In genomic region chr13:91631291-91631799, GRCm38 (mm10) we compare ENCODE assay signal across 20 mouse cellular contexts.
DNase-seq lines count a peak whose midpoint lies in the region; ATAC-seq lines count a peak whose summit lies in the region.
"Had no signal": no experiment of that assay in that cellular context is flagged by ENCODE, and none has a peak within 500 bp of the region (broad histone marks: within the 10 kb centered on the region; RNA-seq: fewer than 3 reads in every experiment).

No protein-coding gene starts in this region.

- no peak overlapping the region for H3K4me3 ChIP-seq in hindbrain, embryonic 16.5 days (ENCODE audit: low read length)
- no peak overlapping the region for H3K4me3 ChIP-seq in hindbrain, embryonic 12.5 days
- H3K4me3 ChIP-seq in neural tube, embryonic 13.5 days = no peak overlapping the region
- H3K4me3 ChIP-seq in neural tube, embryonic 15.5 days (replicated peaks) = no peak overlapping the region
- H3K4me3 ChIP-seq in heart, embryonic 10.5 days = no peak overlapping the region
- H3K4me3 ChIP-seq: heart, embryonic 12.5 days; limb, embryonic 13.5 days; liver, embryonic 13.5 days; midbrain, embryonic 15.5 days had no signal

- no peaks in the 10 kb centered on the region for H3K27me3 ChIP-seq in hindbrain, embryonic 16.5 days (replicated peaks; ENCODE audit: control insufficient read depth, insufficient read depth, low read length)
- H3K27me3 ChIP-seq in hindbrain, embryonic 12.5 days = no peaks in the 10 kb centered on the region
- no peaks in the 10 kb centered on the region for H3K27me3 ChIP-seq in neural tube, embryonic 13.5 days
- no peaks in the 10 kb centered on the region for H3K27me3 ChIP-seq in neural tube, embryonic 15.5 days (replicated peaks)
- H3K27me3 ChIP-seq in heart, embryonic 10.5 days (ENCODE audit: insufficient read depth, poor library complexity, severe bottlenecking) = no peaks in the 10 kb centered on the region
- H3K27me3 ChIP-seq: heart, embryonic 12.5 days; limb, embryonic 13.5 days; liver, embryonic 13.5 days; midbrain, embryonic 15.5 days had no signal

- no peaks in the 10 kb centered on the region for H3K36me3 ChIP-seq in hindbrain, embryonic 16.5 days (ENCODE audit: control insufficient read depth, insufficient read depth, low read length)
- H3K36me3 ChIP-seq in hindbrain, embryonic 12.5 days = no peaks in the 10 kb centered on the region
- H3K36me3 ChIP-seq in neural tube, embryonic 13.5 days = no peaks in the 10 kb centered on the region
- no peaks in the 10 kb centered on the region for H3K36me3 ChIP-seq in neural tube, embryonic 15.5 days
- no peaks in the 10 kb centered on the region for H3K36me3 ChIP-seq in heart, embryonic 10.5 days
- H3K36me3 ChIP-seq: heart, embryonic 12.5 days; limb, embryonic 13.5 days; liver, embryonic 13.5 days; midbrain, embryonic 15.5 days had no signal

- H3K9me3 ChIP-seq in hindbrain, embryonic 16.5 days (ENCODE audit: control insufficient read depth, low read length) = no peaks in the 10 kb centered on the region
- no peaks in the 10 kb centered on the region for H3K9me3 ChIP-seq in hindbrain, embryonic 12.5 days (replicated peaks)
- H3K9me3 ChIP-seq in neural tube, embryonic 13.5 days = no peaks in the 10 kb centered on the region
- no peaks in the 10 kb centered on the region for H3K9me3 ChIP-seq in neural tube, embryonic 15.5 days (replicated peaks)
- no peaks in the 10 kb centered on the region for H3K9me3 ChIP-seq in heart, embryonic 10.5 days
- H3K9me3 ChIP-seq: heart, embryonic 12.5 days; limb, embryonic 13.5 days; liver, embryonic 13.5 days; midbrain, embryonic 15.5 days had no signal

- no peak overlapping the region for H3K4me2 ChIP-seq in hindbrain, embryonic 16.5 days (ENCODE audit: low read length)
- H3K4me2 ChIP-seq in hindbrain, embryonic 12.5 days (replicated peaks) = no peak overlapping the region
- H3K4me2 ChIP-seq in neural tube, embryonic 13.5 days = no peak overlapping the region
- no peak overlapping the region for H3K4me2 ChIP-seq in neural tube, embryonic 15.5 days
- H3K4me2 ChIP-seq: heart, embryonic 12.5 days; hindbrain, embryonic 14.5 days; limb, embryonic 13.5 days; liver, embryonic 13.5 days; lung, embryonic 14.5 days; midbrain, embryonic 15.5 days had no signal

- DNase-seq in spleen, postnatal 14 days (ENCODE audit: low spot score in 2 of 2) = no peak
- DNase-seq in heart, embryonic 10.5 days (ENCODE audit: low spot score) = no peak
- DNase-seq in right cerebral cortex, postnatal 25 days = no peak
- DNase-seq: adrenal gland, adult 2 months; cerebellum, adult 8-10 months; heart, postnatal 14 days; kidney, adult 2 months; liver, embryonic 13.5 days; lung, embryonic 14.5 days; lung, postnatal 4 days had no signal

- no peak overlapping the region for H3K9ac ChIP-seq in hindbrain, embryonic 16.5 days (ENCODE audit: low read depth, low read length)
- no peak overlapping the region for H3K9ac ChIP-seq in hindbrain, embryonic 12.5 days
- no peak overlapping the region for H3K9ac ChIP-seq in neural tube, embryonic 13.5 days
- no peak overlapping the region for H3K9ac ChIP-seq in neural tube, embryonic 15.5 days (replicated peaks)
- H3K9ac ChIP-seq: heart, embryonic 12.5 days; hindbrain, embryonic 14.5 days; limb, embryonic 13.5 days; liver, embryonic 13.5 days; lung, embryonic 14.5 days; midbrain, embryonic 15.5 days had no signal

- no peaks in the 10 kb centered on the region; the same call in 1 of the 2 replicates for H3K4me1 ChIP-seq in hindbrain, embryonic 16.5 days (ENCODE audit: control insufficient read depth, insufficient read depth, low read depth, low read length)
- H3K4me1 ChIP-seq in hindbrain, embryonic 12.5 days = no peaks in the 10 kb centered on the region
- H3K4me1 ChIP-seq in neural tube, embryonic 13.5 days (replicated peaks) = peaks cover 6% of the 10 kb centered on the region
- peaks cover 8% of the 10 kb centered on the region; the same call in 1 of the 2 replicates for H3K4me1 ChIP-seq in neural tube, embryonic 15.5 days
- H3K4me1 ChIP-seq in heart, embryonic 10.5 days = peaks cover 10% of the 10 kb centered on the region; the same call in 1 of the 2 replicates
- H3K4me1 ChIP-seq: midbrain, embryonic 15.5 days had no signal

- peak; percentile 50; the same call in 1 of the 2 replicates for ATAC-seq in hindbrain, embryonic 16.5 days
- ATAC-seq in hindbrain, embryonic 12.5 days (ENCODE audit: low FRiP score) = no peak
- ATAC-seq in neural tube, embryonic 13.5 days (ENCODE audit: low read depth) = peak; percentile 50
- no peak for ATAC-seq in neural tube, embryonic 15.5 days (ENCODE audit: low FRiP score)
- peak; percentile 47 for ATAC-seq in megakaryocyte, adult 5-6 weeks (ENCODE audit: poor library complexity, severe bottlenecking)
- ATAC-seq: forebrain, embryonic 14.5 days; midbrain, embryonic 15.5 days had no signal

- 67% methylated on average over 9 of the region's 9 CpGs for WGBS in hindbrain, embryonic 16.5 days
- 80% methylated on average over 9 of the region's 9 CpGs for WGBS in hindbrain, embryonic 12.5 days
- 39% methylated on average over 9 of the region's 9 CpGs for WGBS in neural tube, embryonic 13.5 days
- WGBS in neural tube, embryonic 15.5 days = 33% methylated on average over 9 of the region's 9 CpGs
- 79% methylated on average over 9 of the region's 9 CpGs for WGBS in heart, embryonic 10.5 days

- H3K27ac ChIP-seq in hindbrain, embryonic 16.5 days (ENCODE audit: low read depth, low read length) = no peak overlapping the region
- no peak overlapping the region for H3K27ac ChIP-seq in hindbrain, embryonic 12.5 days
- H3K27ac ChIP-seq in neural tube, embryonic 13.5 days (replicated peaks) = no peak overlapping the region
- H3K27ac ChIP-seq in neural tube, embryonic 15.5 days (replicated peaks) = no peak overlapping the region
- H3K27ac ChIP-seq in heart, embryonic 10.5 days = no peak overlapping the region
- H3K27ac ChIP-seq: hindbrain, embryonic 14.5 days; limb, embryonic 13.5 days; liver, embryonic 13.5 days; midbrain, embryonic 15.5 days had no signal

Comparison
In these comparisons a context has a peak if more than half of its experiments do, and no peak if none do; other contexts are left out.
1. ATAC-seq: peak in hindbrain, embryonic 16.5 days (single experiment), neural tube, embryonic 13.5 days (single experiment) and megakaryocyte, adult 5-6 weeks (single experiment); none in hindbrain, embryonic 12.5 days (single experiment) and neural tube, embryonic 15.5 days (single experiment).